Mouse (Mus musculus) liver, embryonic 14.5 days (tissue): Measurements from ENCODE around the gene Tfdp2. TPM values are rescaled to one million over a fixed set of nuclear protein-coding genes. Genes with fewer than 3 reads are reported as not detected.

ENCODE experiments used
- ATAC-seq: fragments of 200-750 bp; cut with Nextera tagmentation; 2 replicates; pipeline ENCODE4 v1.8.0; 2017; ENCODE audit warnings: moderate number of reproducible peaks, mild to moderate bottlenecking, moderate library complexity; ENCODE audit not compliant: insufficient read depth
- DNase-seq, 3 experiments: peaks; one replicate each; pipeline ENCODE4 v3.0.0-alpha.2; 2012 to 2013; ENCODE audit warnings: low read depth in 3 of 3, low spot score in 3 of 3
- H3K27ac ChIP-seq: fragments of 300-500 bp; sonication (generic); 2 replicates; pipeline ENCODE4 v1.5.1; 2014; ENCODE audit warnings: moderate library complexity, mild to moderate bottlenecking, control low read depth, inconsistent platforms
- H3K27me3 ChIP-seq: fragments of 300-500 bp; sonication (generic); 2 replicates; pipeline ENCODE4 v1.6.1; 2014; ENCODE audit warnings: mild to moderate bottlenecking, low read length, moderate library complexity; ENCODE audit not compliant: control insufficient read depth, insufficient read depth
- H3K36me3 ChIP-seq: fragments of 300-500 bp; sonication (generic); replicated peaks from 2 replicates; pipeline ENCODE4 v1.6.1; 2014; ENCODE audit warnings: low read depth; ENCODE audit not compliant: control insufficient read depth, insufficient read depth
- H3K4me1 ChIP-seq, 2 experiments: fragments of 200-500 bp in 1 of 2; fragments of 300-500 bp in 1 of 2; sonication (generic) in 1 of 2; replicated peaks; 2 replicates each; pipeline ENCODE4 v1.6.1; 2012 to 2014; ENCODE audit warnings: antibody characterized with exemption in 1 of 2, inconsistent platforms in 1 of 2, low read length in 1 of 2; ENCODE audit not compliant: control insufficient read depth in 2 of 2, insufficient read depth in 2 of 2
- H3K4me2 ChIP-seq: fragments of 300-500 bp; sonication (generic); 2 replicates; pipeline ENCODE4 v1.6.1; 2014; ENCODE audit warnings: low read depth, mild to moderate bottlenecking, control low read depth, moderate library complexity
- H3K4me3 ChIP-seq, 2 experiments: fragments of 200-500 bp in 1 of 2; fragments of 300-500 bp in 1 of 2; sonication (generic) in 1 of 2; 2 replicates each; pipeline ENCODE4 v1.5.1; 2012 to 2014; ENCODE audit warnings: low read depth in 2 of 2, low read length in 2 of 2, mild to moderate bottlenecking in 2 of 2, control low read depth in 1 of 2, inconsistent platforms in 1 of 2, moderate library complexity in 1 of 2; ENCODE audit not compliant: insufficient read depth in 1 of 2
- H3K9ac ChIP-seq: fragments of 300-500 bp; sonication (generic); replicated peaks from 2 replicates; pipeline ENCODE4 v1.6.1; 2014; ENCODE audit warnings: mild to moderate bottlenecking, control low read depth, moderate library complexity
- H3K9me3 ChIP-seq: fragments of 300-500 bp; sonication (generic); 2 replicates; pipeline ENCODE4 v1.6.1; 2016; ENCODE audit warnings: low read length, mixed read lengths; ENCODE audit not compliant: control insufficient read depth
- CTCF ChIP-seq: IDR thresholded peaks from 2 replicates; pipeline ENCODE4 v1.5.1; 2016; ENCODE audit warnings: antibody characterized with exemption, low read depth, control low read depth
- EP300 ChIP-seq: IDR thresholded peaks from 2 replicates; pipeline ENCODE4 v1.6.1; 2016; ENCODE audit warnings: antibody characterized with exemption, low read depth
- WGBS: fragments of 180-500 bp; shearing (Covaris S2); extraction: QIAGEN DNeasy Blood & Tissue Kit; methylation state at CpG from one replicate; pipeline ENCODE4 v1.1.7; 2014; ENCODE audit not compliant: insufficient replicate concordance; 5-methylcytosine and 5-hydroxymethylcytosine counted together
- polyA plus RNA-seq, 2 experiments: library from polyadenylated mRNA; depleted of rRNA in 1 of 2; stranded (reverse) in 1 of 2; unstranded in 1 of 2; fragments of >200 nt; fragmentation: Nextera tagmentation in 1 of 2; extraction: Ambion mirVana in 1 of 2; gene quantifications; 2 replicates each; pipeline versions ENCODE4 v1.2.1 to v1.2.3; 2012 to 2014

Gene Tfdp2
- polyA plus RNA-seq, 2 experiments: 43.3 to 101 TPM

- Histone ChIP-seq H3K9ac (no peak overlapping the region), H3K36me3 (peaks cover 83% of the 10 kb centered on the region), H3K9me3 (no peaks in the 10 kb centered on the region), H3K4me1 (no peaks in the 10 kb centered on the region), H3K4me3 (no peak overlapping the region), H3K27ac (no peak overlapping the region), H3K27me3 (no peaks in the 10 kb centered on the region), H3K4me2 (no peak overlapping the region)
- TF ChIP-seq EP300 (no peak), CTCF (no peak)
- no peak for DNase-seq
- ATAC-seq: no peak
- WGBS: 91% methylated on average over 3 of the region's 3 CpGs
Measured at GRCm38 (mm10) chr9:96308816-96309215, 112.7 kb downstream of the Tfdp2 start.

- Histone ChIP-seq H3K4me1 (no peaks in the 10 kb centered on the region), H3K9ac (no peak overlapping the region), H3K27ac (no peak overlapping the region), H3K4me2 (no peak overlapping the region), H3K36me3 (peaks cover 89% of the 10 kb centered on the region), H3K27me3 (no peaks in the 10 kb centered on the region), H3K4me3 (no peak overlapping the region), H3K9me3 (no peaks in the 10 kb centered on the region)
- ATAC-seq: peak; percentile 34; the same call in 1 of the 2 replicates
- 85% methylated on average over 3 of the region's 3 CpGs for WGBS
- DNase-seq: no peak
- TF ChIP-seq CTCF: no peak
- TF ChIP-seq EP300: no peak
Measured at GRCm38 (mm10) chr9:96312074-96312473, 116.0 kb downstream of the Tfdp2 start.

GRCm38 (mm10) chr9:96319333-96319732 is 123.3 kb downstream of the Tfdp2 start:
- ATAC-seq (no peak), DNase-seq (no peak)
- Histone ChIP-seq H3K9ac (no peak overlapping the region), H3K9me3 (no peaks in the 10 kb centered on the region), H3K27me3 (no peaks in the 10 kb centered on the region), H3K4me2 (no peak overlapping the region), H3K4me1 (no peaks in the 10 kb centered on the region), H3K36me3 (peaks cover 79% of the 10 kb centered on the region), H3K4me3 (no peak overlapping the region), H3K27ac (no peak overlapping the region)
- WGBS: 84% methylated on average over 5 of the region's 5 CpGs
- no peak for TF ChIP-seq EP300
- TF ChIP-seq CTCF: no peak

- DNase-seq (no peak), ATAC-seq (no peak)
- H3K9ac ChIP-seq: no peak overlapping the region
- no peak overlapping the region for H3K4me2 ChIP-seq
- 92% methylated on average over 6 of the region's 6 CpGs for WGBS
- no peak for TF ChIP-seq EP300
- no peak for TF ChIP-seq CTCF
- no peak overlapping the region for H3K27ac ChIP-seq
- H3K9me3 ChIP-seq: no peaks in the 10 kb centered on the region
- no peaks in the 10 kb centered on the region for H3K27me3 ChIP-seq
- peaks cover 70% of the 10 kb centered on the region for H3K36me3 ChIP-seq
- H3K4me3 ChIP-seq: no peak overlapping the region
- no peaks in the 10 kb centered on the region for H3K4me1 ChIP-seq
Measured at GRCm38 (mm10) chr9:96320551-96320980, 124.5 kb downstream of the Tfdp2 start.

- Histone ChIP-seq H3K9ac (no peak overlapping the region), H3K4me2 (no peak overlapping the region), H3K27ac (no peak overlapping the region), H3K9me3 (no peaks in the 10 kb centered on the region), H3K4me1 (no peaks in the 10 kb centered on the region), H3K27me3 (no peaks in the 10 kb centered on the region), H3K4me3 (no peak overlapping the region), H3K36me3 (peaks cover 51% of the 10 kb centered on the region)
- WGBS: 94% methylated on average over 15 of the region's 15 CpGs
- DNase-seq (no peak), ATAC-seq (no peak)
- no peak for TF ChIP-seq CTCF
- TF ChIP-seq EP300: no peak
Measured at GRCm38 (mm10) chr9:96322411-96323152, 126.5 kb downstream of the Tfdp2 start.
